Mouse (Mus musculus) heart, postnatal 25 days (tissue): ENCODE measurements around the gene Ccdc33. TPM values are rescaled to one million over a fixed set of nuclear protein-coding genes. Genes with fewer than 3 reads are reported as not detected.

Experiments used
- DNase-seq: peaks from one replicate; pipeline ENCODE4 v3.0.0; 2022; ENCODE audit warnings: low spot score
- intact Hi-C: fragments of 180-260 bp; cut with DNase I; formaldehyde crosslinking; loops from one replicate; pipeline ENCODE4 v1.15.1; 2025
- total RNA-seq, 2 experiments: library from RNA; stranded (reverse); gene quantifications; 2 replicates each; pipeline ENCODE4 v1.2.3; 2021

The Ccdc33 gene
- total RNA-seq, 2 experiments from 2014 or later, result not detected

DNA sequence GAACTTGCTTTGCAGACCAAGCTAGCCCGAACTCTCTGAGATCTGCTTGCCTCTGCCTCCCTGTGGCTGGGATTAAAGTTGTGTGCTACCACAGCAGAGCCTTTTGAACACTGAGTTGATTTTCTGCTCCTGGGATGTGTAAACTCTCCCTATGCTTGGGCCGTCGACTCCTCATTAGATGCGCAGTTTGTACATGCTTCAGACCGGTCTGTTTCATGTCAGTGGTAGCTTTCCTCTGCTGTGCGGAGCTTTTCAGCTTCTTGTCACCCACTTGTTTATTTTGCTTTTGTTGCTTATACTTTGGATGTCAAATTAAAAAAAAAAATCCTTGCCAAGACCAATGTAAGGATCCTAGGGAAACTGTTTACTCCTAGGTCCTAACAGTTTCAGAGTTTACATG, 22.6 kb downstream of the Ccdc33 start:
- DNase-seq, result no peak
- intact Hi-C loops, result no loop called here

DNA sequence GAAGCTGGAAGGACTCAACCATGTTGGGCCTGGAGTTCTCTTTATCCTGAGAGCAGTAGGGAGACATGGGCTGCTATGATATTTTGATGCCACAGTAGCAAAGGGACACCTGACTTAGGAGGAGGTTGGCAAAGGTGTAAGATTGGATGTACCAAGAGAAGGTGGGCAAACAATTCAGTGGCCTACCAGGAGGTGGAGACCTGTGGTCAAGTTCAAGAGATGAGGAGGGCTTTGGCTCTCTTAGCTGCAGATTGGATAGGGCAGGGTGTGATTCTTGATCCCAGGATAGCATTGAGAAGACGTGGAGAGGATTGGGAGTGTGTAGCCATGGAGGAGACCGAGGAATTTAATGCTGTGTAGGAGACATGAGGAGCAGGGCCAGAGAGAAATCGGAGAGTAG, 24.8 kb downstream of the Ccdc33 start:
- intact Hi-C loops, result no loop called here

DNA sequence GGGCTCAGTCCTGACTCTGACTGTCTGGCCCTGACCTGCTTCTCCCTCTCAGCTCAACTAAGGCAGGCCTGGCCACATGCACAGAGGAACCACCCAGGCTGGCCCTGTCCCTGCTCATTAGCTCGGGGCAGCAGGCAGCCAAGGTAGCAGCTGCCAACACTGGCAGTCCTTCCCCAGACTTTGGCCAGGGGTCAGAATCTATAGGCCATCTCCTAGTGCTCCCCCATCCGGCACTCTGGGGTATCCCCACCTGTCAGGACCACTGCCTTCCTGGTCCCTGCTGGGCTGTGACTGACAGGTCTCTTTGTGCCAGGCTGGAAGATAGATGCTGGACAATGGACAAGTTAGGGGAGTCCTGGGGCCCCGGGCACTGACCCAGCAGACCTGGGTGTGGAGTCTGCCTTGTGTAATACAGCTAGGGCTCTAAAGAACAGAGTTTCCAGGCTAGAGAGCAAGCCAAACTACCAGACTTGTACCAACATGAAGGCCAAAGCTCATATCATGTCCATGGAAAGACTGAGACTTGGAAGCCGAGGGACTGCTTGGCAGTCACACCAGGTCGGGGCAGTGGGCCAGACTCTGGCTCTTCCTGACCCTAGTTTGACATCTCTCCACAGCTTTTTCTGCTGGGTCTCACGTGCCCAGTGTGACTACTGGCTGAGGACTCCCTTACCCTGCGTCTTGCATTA, 25.9 kb downstream of the Ccdc33 start:
- intact Hi-C loops, result no loop called here
- peak; percentile 69 for DNase-seq

More for the DNA sequence above, 24.8 kb downstream of the Ccdc33 start:
- DNase-seq, result no peak

DNA sequence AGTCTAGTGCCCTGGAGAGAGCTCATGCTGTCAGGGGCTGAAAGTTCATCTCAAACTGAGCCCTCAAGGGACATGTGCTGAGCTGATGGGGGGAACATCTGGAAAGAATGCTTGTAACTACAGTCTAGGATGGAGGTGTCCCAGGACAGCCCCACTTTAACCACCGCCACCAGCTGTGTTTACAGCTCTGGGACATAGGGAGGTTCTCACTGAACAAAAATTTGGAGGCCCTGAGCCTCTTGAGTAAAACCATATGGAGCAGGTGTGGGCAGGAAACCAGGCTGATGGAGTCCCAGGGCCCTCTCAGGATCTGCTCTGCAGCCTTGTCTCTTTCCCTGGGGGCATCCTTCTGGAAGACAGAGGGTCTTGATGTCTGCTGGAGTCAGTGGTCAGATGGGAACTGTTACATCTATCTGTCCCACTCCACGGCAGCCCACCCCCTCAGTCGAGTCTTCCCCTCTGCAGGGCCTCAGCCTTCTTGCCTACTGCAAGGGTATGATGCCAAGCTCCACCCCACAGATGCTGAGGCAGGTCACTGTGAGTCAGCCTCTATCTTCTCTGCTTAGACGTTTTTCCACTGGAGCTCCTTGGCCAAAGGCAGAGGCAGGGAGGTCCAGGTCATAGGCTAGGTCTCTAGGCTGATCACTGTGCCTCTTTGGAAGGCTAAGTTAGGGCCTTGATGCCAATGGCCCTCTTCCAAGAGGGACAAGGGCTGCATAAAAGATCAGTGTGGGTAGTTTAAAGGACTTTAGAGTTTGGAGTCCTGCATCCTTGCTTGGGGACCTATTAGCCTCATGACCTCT, 26.8 kb downstream of the Ccdc33 start:
- intact Hi-C loops, result no loop called here

DNA sequence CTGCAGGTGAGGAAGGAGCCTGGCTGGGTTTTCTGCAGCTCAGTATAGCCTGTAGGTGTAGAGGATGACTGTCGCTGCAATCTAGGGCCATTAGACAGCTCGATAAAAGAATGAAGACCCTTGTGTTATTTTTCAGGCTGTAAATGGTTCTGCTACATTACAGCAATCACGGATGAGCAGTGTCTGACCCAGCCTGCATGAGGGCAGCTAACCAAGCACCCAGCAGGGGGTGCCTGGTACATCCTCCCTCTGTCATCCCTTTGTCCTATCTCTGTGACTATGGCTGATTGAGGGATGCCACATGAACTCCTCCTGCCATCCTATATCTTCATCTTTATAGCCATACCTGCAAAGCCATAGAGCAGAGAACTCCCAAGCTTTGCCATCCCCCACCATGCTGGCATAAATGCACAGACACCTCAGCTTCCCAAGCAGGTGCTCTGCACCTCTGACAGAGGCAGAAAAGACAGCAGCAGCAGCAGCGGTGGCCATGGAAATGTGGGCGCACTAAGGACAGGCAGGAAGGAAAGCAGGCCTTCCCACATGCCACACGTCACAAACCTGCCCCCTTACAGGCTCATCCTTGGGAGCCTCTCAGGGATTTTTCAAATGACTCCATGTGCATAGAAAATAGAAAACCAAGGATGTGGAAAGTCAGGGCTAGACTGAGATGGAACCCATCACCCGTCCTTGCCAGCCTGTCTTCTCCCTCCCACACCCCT, 31.2 kb downstream of the Ccdc33 start:
- no peak for DNase-seq
- intact Hi-C loops, result no loop called here

More for the DNA sequence above, 26.8 kb downstream of the Ccdc33 start:
- DNase-seq, result peak; percentile 40

DNA sequence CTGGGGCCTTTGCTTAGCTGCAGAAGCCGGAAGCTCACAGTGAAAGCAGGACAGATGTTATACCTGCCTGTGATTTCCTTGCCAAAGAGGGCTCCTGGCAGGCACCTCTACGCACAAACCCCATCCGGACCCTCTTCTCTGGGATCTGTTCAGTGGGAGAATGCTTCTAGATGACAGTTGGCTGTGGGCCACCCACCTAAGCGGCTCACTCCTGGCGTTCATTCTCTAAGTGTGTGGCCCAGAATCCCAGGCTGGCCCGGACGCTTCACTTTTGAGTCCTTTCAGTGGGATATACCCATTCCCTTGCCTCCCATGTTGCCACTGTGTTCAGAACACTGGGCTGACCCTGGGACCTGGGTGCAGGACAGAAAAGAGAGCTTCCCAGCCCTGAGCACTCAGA, 31.8 kb downstream of the Ccdc33 start:
- DNase-seq, result no peak
- intact Hi-C loops, result no loop called here

DNA sequence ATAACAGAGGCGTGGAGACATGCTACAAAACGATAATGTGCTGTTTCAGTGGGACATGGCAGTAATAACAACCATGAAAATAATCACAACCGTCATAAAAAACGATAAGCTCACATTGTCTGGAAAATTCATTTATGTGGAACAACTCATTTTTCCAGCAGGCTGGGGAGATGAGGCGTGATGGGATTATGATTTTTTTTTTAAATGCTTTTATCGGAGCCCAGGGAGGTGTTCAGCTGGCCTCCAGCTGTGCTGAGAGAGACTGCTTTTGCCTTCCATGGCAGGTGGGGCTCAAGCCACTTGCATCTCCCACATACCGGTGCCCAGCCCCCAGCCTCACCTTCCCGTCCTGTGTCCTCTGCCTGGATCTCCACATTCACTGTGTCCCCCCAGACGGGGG, 32.4 kb downstream of the Ccdc33 start:
- DNase-seq, result no peak
- intact Hi-C loops, result no loop called here

- no peak for DNase-seq
- intact Hi-C loops, result no loop called here
These were observed 33.5 kb downstream of the Ccdc33 start for GRCm38 (mm10) chr9:58085074-58085473.

DNA sequence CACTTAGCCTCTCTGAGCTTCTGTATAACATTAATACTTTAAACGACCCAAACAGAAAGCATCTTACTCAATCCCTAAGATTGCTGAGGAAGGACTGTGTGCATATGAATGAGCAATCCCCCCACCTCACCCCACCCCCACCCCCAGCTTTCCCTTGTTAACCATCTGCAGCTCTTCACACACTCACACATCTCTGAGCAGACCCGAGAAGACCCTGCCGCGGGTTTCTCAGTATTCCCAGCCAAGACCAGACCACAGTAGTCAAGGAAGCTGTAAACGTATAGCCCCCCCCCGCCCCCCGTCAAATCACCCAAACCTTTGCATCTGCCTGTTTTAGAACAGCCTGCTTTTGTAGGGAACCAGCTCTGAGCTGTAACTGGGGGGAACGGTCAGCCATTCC, 34.0 kb downstream of the Ccdc33 start:
- DNase-seq, result no peak
- intact Hi-C loops, result no loop called here

- no peak for DNase-seq
- intact Hi-C loops, result no loop called here
These were observed 44.1 kb downstream of the Ccdc33 start for GRCm38 (mm10) chr9:58074561-58074960.

DNA sequence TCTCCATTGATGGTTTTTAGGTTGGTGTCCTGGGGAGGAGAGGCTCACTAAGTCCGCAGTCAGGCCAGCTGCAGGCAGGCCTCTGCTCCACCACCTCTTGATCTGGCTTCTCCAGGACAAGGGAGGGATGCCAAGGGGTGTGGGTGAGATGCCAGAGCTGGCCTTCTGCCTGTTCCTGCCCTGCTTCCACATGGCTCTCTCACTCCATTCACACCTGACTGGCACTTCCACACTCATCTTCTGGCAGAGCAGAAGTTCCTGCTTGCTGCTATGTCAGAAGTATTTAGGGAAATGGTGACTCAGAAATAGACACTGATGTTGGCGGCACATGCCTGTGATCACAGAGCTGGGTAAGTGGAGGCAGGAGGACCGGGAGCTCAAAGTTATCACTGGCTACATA, 51.1 kb downstream of the Ccdc33 start:
- intact Hi-C loops, result no loop called here
- no peak for DNase-seq

DNA sequence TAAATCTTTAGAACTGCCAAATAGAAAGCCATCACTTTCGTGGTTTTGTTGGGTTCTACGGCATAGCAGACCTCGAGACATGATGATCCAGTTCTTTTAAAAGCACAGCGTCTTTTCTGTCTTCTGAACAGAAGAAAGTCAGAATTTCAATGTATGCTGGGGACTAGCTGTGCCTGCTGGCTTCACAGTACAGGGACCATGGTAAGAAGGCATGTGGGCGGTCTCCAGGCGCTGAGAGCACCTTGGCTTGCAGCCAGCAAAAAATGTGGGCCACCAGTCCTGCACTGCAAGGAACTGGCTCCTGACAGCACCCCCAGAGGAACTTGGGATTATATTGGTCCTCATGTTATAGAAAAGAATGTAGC, 51.9 kb downstream of the Ccdc33 start:
- no peak for DNase-seq
- intact Hi-C loops, result no loop called here

- DNase-seq, result no peak
- intact Hi-C loops, result no loop called here
These were observed 52.5 kb downstream of the Ccdc33 start for GRCm38 (mm10) chr9:58065977-58066730.

DNA sequence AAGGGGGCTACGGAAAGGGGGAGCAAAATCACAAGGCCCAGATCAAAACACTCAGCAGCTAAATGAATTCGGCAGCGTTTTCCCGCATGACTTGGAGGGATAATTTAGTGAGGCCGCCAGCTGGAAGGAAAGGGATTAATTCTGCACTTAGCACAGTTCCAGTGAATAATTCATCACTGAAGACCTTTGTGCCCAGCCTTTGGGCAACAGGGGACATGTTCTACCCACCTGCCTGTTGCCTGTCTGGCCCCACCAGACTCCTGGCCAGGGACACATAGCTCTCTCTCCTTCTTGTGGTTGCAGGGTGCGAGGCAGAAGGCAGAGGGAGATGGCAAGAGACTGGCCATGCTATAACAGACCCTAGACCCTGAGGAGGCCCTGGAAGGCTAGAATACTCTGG, 53.1 kb downstream of the Ccdc33 start:
- no peak for DNase-seq
- intact Hi-C loops, result no loop called here

- intact Hi-C loops, result no loop called here
- no peak for DNase-seq
These were observed 55.1 kb downstream of the Ccdc33 start, which contains the start of gene Stra6 for GRCm38 (mm10) chr9:58063531-58063930. TSS of gene Stra6 (plus strand) at chr9:58063788.

DNA sequence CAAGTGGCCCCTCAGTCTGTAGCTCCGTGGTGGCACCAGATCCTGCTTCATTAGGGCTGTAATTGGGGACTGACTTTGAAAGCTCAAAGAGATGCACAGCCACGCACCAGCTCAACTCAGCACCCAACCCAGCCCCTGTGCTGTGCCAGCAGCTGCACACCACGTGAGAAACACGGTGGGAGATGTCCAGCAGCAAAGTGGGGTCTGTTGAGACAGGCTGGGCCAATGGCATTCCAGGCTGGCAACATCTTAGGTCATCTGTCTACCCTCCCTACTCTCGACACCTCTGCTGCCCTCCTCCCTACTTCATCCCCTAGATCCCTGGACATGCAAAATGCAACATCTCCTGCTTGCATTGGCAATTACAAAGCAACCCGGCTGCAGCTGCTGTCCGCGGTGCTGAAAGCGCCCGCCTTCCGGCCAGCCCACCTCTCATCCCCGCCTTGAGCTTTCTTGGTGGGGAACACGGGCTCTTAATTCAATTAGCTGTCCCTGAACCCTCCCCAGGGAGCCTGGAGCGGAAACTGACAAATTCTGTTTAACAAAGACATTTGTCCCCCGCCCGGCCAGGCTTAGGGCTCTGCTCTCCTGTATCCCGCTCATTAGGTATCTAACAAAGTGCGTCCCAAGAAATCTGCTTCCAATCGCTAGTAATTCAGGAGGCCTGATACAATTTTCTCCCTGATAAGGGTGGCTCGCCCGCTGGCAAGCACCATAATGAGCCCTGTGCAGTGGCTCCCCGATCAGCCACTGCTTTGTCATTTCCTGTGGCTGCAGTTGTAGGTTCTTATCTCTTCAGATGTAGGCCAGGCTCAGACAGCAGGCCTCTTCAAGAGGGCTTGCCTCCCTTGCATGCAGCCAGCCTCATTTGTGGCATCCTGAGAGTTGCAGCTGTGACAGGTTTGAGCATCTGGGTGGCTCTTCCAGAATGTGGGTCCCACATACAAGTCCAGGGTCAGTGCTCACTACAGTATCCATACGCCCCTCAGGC, 57.7 kb downstream of the Ccdc33 start:
- no peak for DNase-seq
- intact Hi-C loops, result no loop called here

GRCm38 (mm10) chr9:58059920-58060319, 58.7 kb downstream of the Ccdc33 start:
- intact Hi-C loops, result no loop called here
- no peak for DNase-seq

DNA sequence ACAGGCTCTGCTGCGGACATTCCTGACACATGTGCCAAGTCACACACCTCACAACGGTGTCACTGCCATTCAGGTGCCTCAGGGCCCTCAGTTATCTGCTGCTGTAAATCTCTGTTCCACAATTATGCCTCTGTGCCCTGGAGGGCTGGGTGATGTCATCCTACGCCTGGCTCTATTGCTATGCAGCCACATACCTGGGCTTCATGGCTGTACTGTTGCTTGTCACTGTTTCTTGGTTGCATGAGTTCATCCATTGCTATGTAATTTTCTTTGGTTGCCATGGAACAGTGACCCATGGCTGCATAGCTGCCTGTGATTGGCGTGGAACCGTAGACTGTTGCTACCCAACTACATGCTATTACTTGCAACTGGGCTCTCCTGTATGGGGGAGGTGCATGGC, 63.0 kb downstream of the Ccdc33 start:
- intact Hi-C loops, result no loop called here
- DNase-seq, result no peak

DNA sequence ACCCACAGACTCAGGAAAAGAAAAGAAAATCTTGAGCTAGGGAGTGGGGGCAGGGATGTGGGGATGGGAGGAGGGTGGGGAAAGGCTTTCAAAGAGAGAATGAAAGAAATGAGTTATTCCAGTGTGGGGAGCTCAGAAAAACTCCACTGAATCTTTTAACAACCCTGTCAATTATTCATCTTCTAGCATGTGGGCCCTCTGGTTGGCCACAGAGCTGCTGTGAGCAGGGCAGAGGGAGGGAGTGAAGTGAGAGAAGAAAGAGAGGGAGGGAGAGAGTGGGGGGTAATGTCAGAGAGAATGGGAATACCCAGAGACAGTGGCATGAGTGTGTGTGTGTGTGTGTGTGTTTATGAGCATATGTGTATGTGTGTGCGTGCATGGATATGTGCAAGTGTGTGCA, 64.6 kb downstream of the Ccdc33 start:
- no peak for DNase-seq
- intact Hi-C loops, result no loop called here
